Mouse (Mus musculus): ENCODE measurements around the gene Acot8. TPM values are rescaled to one million over a fixed set of nuclear protein-coding genes. Genes with fewer than 3 reads are reported as not detected.

The Acot8 gene
- total and polyA plus RNA-seq, 3 experiments, result 30.9 to 40.3 TPM; not detected in 1

- TF ChIP-seq EP300 (IDR thresholded peaks at IDR 0.05; ENCODE audit: low read depth in 1 of 2, low read length in 2 of 2) (peak; percentile 44 to 76), UBTF (IDR thresholded peaks at IDR 0.05; ENCODE audit: borderline replicate concordance, insufficient read depth, low read depth, low read length) (no peak), KAT2A (conservative IDR thresholded peaks at IDR 0.05; ENCODE audit: low read depth, low read length) (no peak), CHD1 (IDR thresholded peaks at IDR 0.05; ENCODE audit: low read depth, low read length) (no peak), NELFE (IDR thresholded peaks at IDR 0.05; ENCODE audit: low read depth, low read length) (no peak), ELF1 (IDR thresholded peaks at IDR 0.05; ENCODE audit: low read depth, low read length) (no peak), ETS1 (IDR thresholded peaks at IDR 0.05; ENCODE audit: low read depth, low read length) (peak; percentile 57; the same call in 1 of the 2 replicates), JUND (IDR thresholded peaks at IDR 0.05; ENCODE audit: low read depth, low read length) (no peak), POLR2AphosphoS2 (IDR thresholded peaks at IDR 0.05; ENCODE audit: low read length) (no peak), TCF12 (IDR thresholded peaks at IDR 0.05; ENCODE audit: low read depth, low read length) (peak; percentile 74), SIN3A (IDR thresholded peaks at IDR 0.05; ENCODE audit: low read length) (no peak; the same call in 1 of the 2 replicates), RAD21 (IDR thresholded peaks at IDR 0.05; ENCODE audit: low read depth, low read length) (no peak), ZKSCAN1 (IDR thresholded peaks at IDR 0.05; ENCODE audit: low read depth, low read length) (no peak), E2F4 (IDR thresholded peaks at IDR 0.05; ENCODE audit: borderline replicate concordance, low read depth, low read length) (no peak), MYC (IDR thresholded peaks at IDR 0.05; ENCODE audit: low read depth, low read length) (no peak), POLR2A (IDR thresholded peaks at IDR 0.05; ENCODE audit: control insufficient read depth in 1 of 2, insufficient read depth in 1 of 2, low read depth in 1 of 2, low read length in 2 of 2, poor library complexity in 1 of 2) (no peak), SMC3 (IDR thresholded peaks at IDR 0.05; ENCODE audit: low read depth, low read length) (no peak)
These were observed 11.1 kb upstream of the Acot8 start (continued) for GRCm38 (mm10) chr2:164815821-164816220.

- Histone ChIP-seq H3K4me1 (ENCODE audit: control insufficient read depth in 1 of 2, insufficient read depth in 2 of 2, low read length in 2 of 2) (peaks cover 6 to 10% of the 10 kb centered on the region in 2 experiments), H3K79me2 (ENCODE audit: control insufficient read depth, insufficient read depth, low read length, poor library complexity) (no peaks in the 10 kb centered on the region), H3K9ac (ENCODE audit: control insufficient read depth, low read depth, low read length, poor library complexity, severe bottlenecking) (peak overlapping the region; percentile 41), H3K27me3 (ENCODE audit: control insufficient read depth in 1 of 2, insufficient read depth in 2 of 2, low read length in 2 of 2) (no peaks in the 10 kb centered on the region), H3K9me3 (replicated peaks; ENCODE audit: insufficient read depth, low read length) (no peaks in the 10 kb centered on the region), H3K4me3 (ENCODE audit: control insufficient read depth in 1 of 2, insufficient read depth in 1 of 2, low read depth in 2 of 2, low read length in 2 of 2) (peak overlapping the region; percentile 37 to 42), H3K27ac (ENCODE audit: control insufficient read depth, low read depth, low read length) (peak overlapping the region; percentile 80), H3K36me3 (ENCODE audit: control insufficient read depth in 1 of 2, insufficient read depth in 2 of 2, low read length in 2 of 2) (peaks cover 0 to 7% of the 10 kb centered on the region in 2 experiments; a peak in 2 of 4 replicates)
- DNase-seq (ENCODE audit: low read depth, low spot score), result peak; percentile 79
- TF ChIP-seq MAX (IDR thresholded peaks at IDR 0.05; ENCODE audit: low read length) (peak; percentile 32; the same call in 1 of the 2 replicates), CHD2 (IDR thresholded peaks at IDR 0.05; ENCODE audit: low read length) (no peak), SMC3 (IDR thresholded peaks at IDR 0.05; ENCODE audit: low read depth, low read length) (no peak), BHLHE40 (IDR thresholded peaks at IDR 0.05; ENCODE audit: borderline replicate concordance, low read depth, low read length) (0 out of 2 replicates have a peak, but pooled peaks have one; percentile 10), TBP (IDR thresholded peaks at IDR 0.05; ENCODE audit: low read depth, low read length) (peak; percentile 89), MYC (IDR thresholded peaks at IDR 0.05; ENCODE audit: low read depth, low read length) (0 out of 2 replicates have a peak, but pooled peaks have one; percentile 30), MAFK (IDR thresholded peaks at IDR 0.05; ENCODE audit: borderline replicate concordance, low read depth, low read length) (no peak), TCF12 (IDR thresholded peaks at IDR 0.05; ENCODE audit: low read depth, low read length) (0 out of 2 replicates have a peak, but pooled peaks have one; percentile 16), MYB (IDR thresholded peaks at IDR 0.05; ENCODE audit: low read depth, low read length) (0 out of 2 replicates have a peak, but pooled peaks have one; percentile 19), MXI1 (IDR thresholded peaks at IDR 0.05; ENCODE audit: low read depth, low read length) (peak; percentile 58; the same call in 1 of the 2 replicates), USF1 (IDR thresholded peaks at IDR 0.05; ENCODE audit: low read depth, low read length) (0 out of 2 replicates have a peak, but pooled peaks have one; percentile 47), RAD21 (IDR thresholded peaks at IDR 0.05; ENCODE audit: low read depth, low read length) (no peak)
These were observed 10.7 kb upstream of the Acot8 start for GRCm38 (mm10) chr2:164815348-164815747.

Data from MEL (cell line).